Mouse (Mus musculus): ENCODE data around the gene 5330417H12Rik. TPM values are rescaled to one million over a fixed set of nuclear protein-coding genes. Genes with fewer than 3 reads are reported as not detected.

5330417H12Rik gene
- polyA plus RNA-seq, 1 experiment from 2014 or later, result not detected

GRCm38 (mm10) chr7:107594857-107595402, 30.0 kb downstream of the 5330417H12Rik start, which contains the start of gene Ppfibp2:
TSS of gene Ppfibp2 (plus strand) at chr7:107595207.
- peak within 1 kb of the TSS; percentile 61 for H3K4me3 ChIP-seq (ENCODE audit: low read length)
- no peaks in the 10 kb centered on the region for H3K36me3 ChIP-seq (ENCODE audit: control insufficient read depth, insufficient read depth)
- 0 out of 2 replicates have a peak within 1 kb of the TSS, but pooled peaks have one; percentile 11 for H3K27ac ChIP-seq (ENCODE audit: low read length)
- H3K4me1 ChIP-seq (ENCODE audit: control insufficient read depth, insufficient read depth, low read length), result peaks cover 2% of the 10 kb centered on the region; the same call in 1 of the 2 replicates
- H3K9ac ChIP-seq (ENCODE audit: low read length), result peak within 1 kb of the TSS; percentile 68
- H3K4me2 ChIP-seq (ENCODE audit: low read depth, low read length), result peak within 1 kb of the TSS; percentile 78
- H3K27me3 ChIP-seq (ENCODE audit: control insufficient read depth, insufficient read depth, low read length), result no peaks in the 10 kb centered on the region
- WGBS, result under 1% methylated on average over 23 of the region's 24 CpGs
- H3K9me3 ChIP-seq (replicated peaks; ENCODE audit: control insufficient read depth, low read length), result no peaks in the 10 kb centered on the region
- peak; percentile 94 for ATAC-seq (replicated peaks; ENCODE audit: extremely low read depth, insufficient read depth, low FRiP score)

GRCm38 (mm10) chr7:107594325-107594856, 30.6 kb downstream of the 5330417H12Rik start:
- Histone ChIP-seq H3K4me2 (ENCODE audit: low read depth, low read length) (peak overlapping the region; percentile 78), H3K27ac (ENCODE audit: low read length) (0 out of 2 replicates have a peak overlapping the region, but pooled peaks have one; percentile 11)
- under 1% methylated on average over 16 of the region's 16 CpGs for WGBS

GRCm38 (mm10) chr7:107593904-107594303, 31.1 kb downstream of the 5330417H12Rik start:
- Histone ChIP-seq H3K36me3 (ENCODE audit: control insufficient read depth, insufficient read depth) (no peaks in the 10 kb centered on the region), H3K4me2 (ENCODE audit: low read depth, low read length) (peak overlapping the region; percentile 78), H3K27me3 (ENCODE audit: control insufficient read depth, insufficient read depth, low read length) (no peaks in the 10 kb centered on the region), H3K9me3 (replicated peaks; ENCODE audit: control insufficient read depth, low read length) (no peaks in the 10 kb centered on the region), H3K4me3 (ENCODE audit: low read length) (no peak overlapping the region), H3K9ac (ENCODE audit: low read length) (no peak overlapping the region), H3K4me1 (ENCODE audit: control insufficient read depth, insufficient read depth, low read length) (peaks cover 2% of the 10 kb centered on the region; the same call in 1 of the 2 replicates), H3K27ac (ENCODE audit: low read length) (no peak overlapping the region)
- 31% methylated on average over 7 of the region's 7 CpGs for WGBS
- no peak for ATAC-seq (replicated peaks; ENCODE audit: extremely low read depth, insufficient read depth, low FRiP score)

More at GRCm38 (mm10) chr7:107594325-107594856, 30.6 kb downstream of the 5330417H12Rik start:
- Histone ChIP-seq H3K4me1 (ENCODE audit: control insufficient read depth, insufficient read depth, low read length) (peaks cover 2% of the 10 kb centered on the region; the same call in 1 of the 2 replicates), H3K9me3 (replicated peaks; ENCODE audit: control insufficient read depth, low read length) (no peaks in the 10 kb centered on the region), H3K27me3 (ENCODE audit: control insufficient read depth, insufficient read depth, low read length) (no peaks in the 10 kb centered on the region), H3K36me3 (ENCODE audit: control insufficient read depth, insufficient read depth) (no peaks in the 10 kb centered on the region), H3K4me3 (ENCODE audit: low read length) (peak overlapping the region; percentile 61), H3K9ac (ENCODE audit: low read length) (peak overlapping the region; percentile 68)
- peak; percentile 72 for ATAC-seq (replicated peaks; ENCODE audit: extremely low read depth, insufficient read depth, low FRiP score)

GRCm38 (mm10) chr7:107592641-107593040, 32.3 kb downstream of the 5330417H12Rik start:
- H3K9ac ChIP-seq (ENCODE audit: low read length), result no peak overlapping the region
- 23% methylated on average over 2 of the region's 2 CpGs for WGBS
- H3K4me1 ChIP-seq (ENCODE audit: control insufficient read depth, insufficient read depth, low read length), result peaks cover 2% of the 10 kb centered on the region; the same call in 1 of the 2 replicates
- H3K27ac ChIP-seq (ENCODE audit: low read length), result no peak overlapping the region
- H3K9me3 ChIP-seq (replicated peaks; ENCODE audit: control insufficient read depth, low read length), result no peaks in the 10 kb centered on the region
- ATAC-seq (replicated peaks; ENCODE audit: extremely low read depth, insufficient read depth, low FRiP score), result 0 out of 2 replicates have a peak, but pooled peaks have one; percentile 16
- no peaks in the 10 kb centered on the region for H3K36me3 ChIP-seq (ENCODE audit: control insufficient read depth, insufficient read depth)
- H3K4me2 ChIP-seq (ENCODE audit: low read depth, low read length), result no peak overlapping the region
- H3K4me3 ChIP-seq (ENCODE audit: low read length), result no peak overlapping the region
- H3K27me3 ChIP-seq (ENCODE audit: control insufficient read depth, insufficient read depth, low read length), result no peaks in the 10 kb centered on the region

- Histone ChIP-seq H3K27me3 (ENCODE audit: control insufficient read depth, insufficient read depth, low read length) (no peaks in the 10 kb centered on the region), H3K9ac (ENCODE audit: low read length) (no peak overlapping the region), H3K36me3 (ENCODE audit: control insufficient read depth, insufficient read depth) (no peaks in the 10 kb centered on the region), H3K4me2 (ENCODE audit: low read depth, low read length) (no peak overlapping the region), H3K9me3 (replicated peaks; ENCODE audit: control insufficient read depth, low read length) (0 out of 2 replicates have a peak, but pooled peaks cover 3% of the 10 kb centered on the region), H3K27ac (ENCODE audit: low read length) (no peak overlapping the region), H3K4me1 (ENCODE audit: control insufficient read depth, insufficient read depth, low read length) (no peaks in the 10 kb centered on the region), H3K4me3 (ENCODE audit: low read length) (no peak overlapping the region)
- ATAC-seq (replicated peaks; ENCODE audit: extremely low read depth, insufficient read depth, low FRiP score), result no peak
- WGBS, result 47% methylated on average over 3 of the region's 3 CpGs
Observed at GRCm38 (mm10) chr7:107574276-107574675, 50.7 kb downstream of the 5330417H12Rik start.

Other genes starting within 250 kb of the 5330417H12Rik start
- 6.6 and 7.5 TPM in 2 replicates for gene Olfml1, start 57.7 kb downstream of the 5330417H12Rik start, polyA plus RNA-seq (2015; fragmentation: Nextera tagmentation; extraction: Ambion mirVana)
- gene Ppfibp2, start 30.0 kb downstream of the 5330417H12Rik start, polyA plus RNA-seq (2015; fragmentation: Nextera tagmentation; extraction: Ambion mirVana), result 5.6 and 5.9 TPM in 2 replicates
- 0.80 and 0.87 TPM in 2 replicates for gene Cyb5r2, start 132.9 kb upstream of the 5330417H12Rik start, polyA plus RNA-seq (2015; fragmentation: Nextera tagmentation; extraction: Ambion mirVana)
- gene Ovch2, start 176.0 kb upstream of the 5330417H12Rik start, polyA plus RNA-seq (2015; fragmentation: Nextera tagmentation; extraction: Ambion mirVana), result not detected in 2 replicates
- gene Olfr467, start 187.1 kb upstream of the 5330417H12Rik start, polyA plus RNA-seq (2015; fragmentation: Nextera tagmentation; extraction: Ambion mirVana), result not detected in 2 replicates
- gene Olfr469, start 200.4 kb upstream of the 5330417H12Rik start, polyA plus RNA-seq (2015; fragmentation: Nextera tagmentation; extraction: Ambion mirVana), result not detected in 2 replicates
- gene Olfr470, start 222.3 kb upstream of the 5330417H12Rik start, polyA plus RNA-seq (2015; fragmentation: Nextera tagmentation; extraction: Ambion mirVana), result not detected in 2 replicates